Comparison of ENCODE assay signal across 13 mouse cellular contexts in the genomic region with DNA sequence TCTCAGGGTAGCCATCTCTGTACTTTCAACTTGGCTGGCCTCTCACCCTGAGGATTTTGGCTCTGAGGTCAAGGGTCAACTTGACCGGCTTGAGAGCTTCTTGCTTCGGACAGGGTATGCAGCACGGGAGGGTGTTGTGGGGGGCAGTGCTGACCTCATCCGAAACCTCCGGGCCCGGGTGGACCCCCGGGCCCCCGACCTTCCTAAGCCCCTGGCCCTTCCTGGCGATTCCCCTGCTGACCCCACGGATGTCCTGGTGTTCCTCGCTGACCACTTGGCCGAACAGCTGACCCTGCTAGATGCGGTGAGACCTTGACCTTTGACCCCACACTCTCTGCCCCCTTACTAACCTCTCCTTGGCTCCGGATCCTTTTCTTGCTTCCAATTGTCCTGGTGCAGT.
"Had no signal": no experiment of that assay in that cellular context is flagged by ENCODE, and none has a peak within 500 bp of the region (broad histone marks: within the 10 kb centered on the region; RNA-seq: fewer than 3 reads in every experiment).

No protein-coding gene starts in this region.

- H3K9ac ChIP-seq: limb, embryonic 15.5 days; liver, embryonic 12.5 days; lung, embryonic 14.5 days; midbrain, embryonic 13.5 days; neural tube, embryonic 12.5 days had no signal

- ATAC-seq: liver, embryonic 12.5 days; midbrain, embryonic 13.5 days had no signal

- H3K4me3 ChIP-seq: left cerebral cortex, adult 2 months; limb, embryonic 15.5 days; liver, embryonic 12.5 days; megakaryocyte, embryonic 14.5 days; midbrain, embryonic 13.5 days; neural tube, embryonic 12.5 days had no signal

- H3K4me2 ChIP-seq: limb, embryonic 15.5 days; liver, embryonic 12.5 days; lung, embryonic 14.5 days; midbrain, embryonic 13.5 days had no signal

- H3K27ac ChIP-seq: kidney, postnatal 0 days; left cerebral cortex, adult 2 months; limb, embryonic 15.5 days; liver, embryonic 12.5 days; midbrain, embryonic 13.5 days; neural tube, embryonic 12.5 days; stomach, postnatal 0 days had no signal

- H3K27me3 ChIP-seq: limb, embryonic 15.5 days; liver, embryonic 12.5 days; megakaryocyte, embryonic 14.5 days; midbrain, embryonic 13.5 days; neural tube, embryonic 12.5 days had no signal

- DNase-seq: kidney, adult 8-10 months; lung, embryonic 14.5 days; lung, postnatal 10 days; thymus, adult 2 months; thymus, postnatal 25 days had no signal

- H3K9me3 ChIP-seq: limb, embryonic 15.5 days; liver, embryonic 12.5 days; megakaryocyte, embryonic 14.5 days; midbrain, embryonic 13.5 days; neural tube, embryonic 12.5 days had no signal
